Mouse (Mus musculus) monocyte, adult 5-6 weeks (primary cell): ENCODE results near the gene Myl12a. TPM values are rescaled to one million over a fixed set of nuclear protein-coding genes. Genes with fewer than 3 reads are reported as not detected.
A peak's percentile ranks its signal among the peaks of the same experiment; 100 is the strongest.

Experiments used
- ATAC-seq: fragments of 153-309, 156-312 bp; replicated peaks from 2 replicates; pipeline ENCODE4 v1.8.0; 2017; ENCODE audit warnings: mild to moderate bottlenecking; ENCODE audit not compliant: low TSS enrichment, insufficient number of reproducible peaks, severe bottlenecking, poor library complexity, low FRiP score
- total RNA-seq: library from RNA; stranded (forward); fragments of 200-1000, 200-491, 200-594 nt; gene quantifications from 3 replicates; pipeline ENCODE4 v1.2.3, GENCODE M21; 2017

The Myl12a gene
- total RNA-seq, 1 experiment from 2014 or later = 295 TPM

GRCm38 (mm10) chr17:70993385-70993807 is 9.3 kb downstream of the Myl12a start:
- no peak for ATAC-seq

GRCm38 (mm10) chr17:70992662-70993061 is 10.0 kb downstream of the Myl12a start:
- no peak for ATAC-seq

- ATAC-seq = no peak
These were observed 10.7 kb downstream of the Myl12a start for GRCm38 (mm10) chr17:70991706-70992625.

- peak; percentile 42; the same call in 1 of the 2 replicates for ATAC-seq
These were observed 12.0 kb downstream of the Myl12a start for GRCm38 (mm10) chr17:70990403-70991303.

GRCm38 (mm10) chr17:70989991-70990390 is 12.7 kb downstream of the Myl12a start:
- peak; percentile 44 for ATAC-seq

GRCm38 (mm10) chr17:70989430-70989829 is 13.2 kb downstream of the Myl12a start:
- ATAC-seq = 0 out of 2 replicates have a peak, but pooled peaks have one; percentile 14

- no peak for ATAC-seq
These were observed 14.3 kb downstream of the Myl12a start for GRCm38 (mm10) chr17:70988337-70988767.

GRCm38 (mm10) chr17:70986831-70987660 is 15.6 kb downstream of the Myl12a start:
- no peak for ATAC-seq

GRCm38 (mm10) chr17:70986355-70986740 is 16.3 kb downstream of the Myl12a start:
- ATAC-seq = no peak

GRCm38 (mm10) chr17:70985501-70986354 is 16.9 kb downstream of the Myl12a start:
- ATAC-seq = peak; percentile 42; the same call in 1 of the 2 replicates

GRCm38 (mm10) chr17:70979345-70980223 is 23.1 kb downstream of the Myl12a start:
- ATAC-seq = no peak

- ATAC-seq = no peak
These were observed 24.9 kb downstream of the Myl12a start for GRCm38 (mm10) chr17:70977799-70978198.

GRCm38 (mm10) chr17:70974065-70974464 is 28.6 kb downstream of the Myl12a start:
- peak; percentile 85 for ATAC-seq

GRCm38 (mm10) chr17:70973398-70973797 is 29.3 kb downstream of the Myl12a start:
- ATAC-seq = 0 out of 2 replicates have a peak, but pooled peaks have one; percentile 3

- no peak for ATAC-seq
These were observed 31.5 kb downstream of the Myl12a start for GRCm38 (mm10) chr17:70971206-70971605.

- no peak for ATAC-seq
These were observed 34.0 kb downstream of the Myl12a start for GRCm38 (mm10) chr17:70968606-70969191.
